Mouse (Mus musculus) forebrain, embryonic 12.5 days (tissue): ENCODE measurements around the gene Parp4. TPM values are rescaled to one million over a fixed set of nuclear protein-coding genes. Genes with fewer than 3 reads are reported as not detected.

Experiments
- ATAC-seq: fragments of 200-750 bp; cut with Nextera tagmentation; 2 replicates; pipeline ENCODE4 v1.8.0; 2017; ENCODE audit warnings: moderate TSS enrichment; ENCODE audit not compliant: low FRiP score
- H3K27ac ChIP-seq: fragments of 300-500 bp; sonication (generic); 2 replicates; pipeline ENCODE4 v1.5.1; 2016; ENCODE audit warnings: mild to moderate bottlenecking
- H3K27me3 ChIP-seq: fragments of 300-500 bp; sonication (generic); 2 replicates; pipeline ENCODE4 v1.6.1; 2016; ENCODE audit warnings: mild to moderate bottlenecking
- H3K36me3 ChIP-seq: fragments of 300-500 bp; sonication (generic); replicated peaks from 2 replicates; pipeline ENCODE4 v1.6.1; 2016; ENCODE audit warnings: mild to moderate bottlenecking
- H3K4me1 ChIP-seq: fragments of 300-500 bp; sonication (generic); 2 replicates; pipeline ENCODE4 v1.6.1; 2016
- H3K4me2 ChIP-seq: fragments of 300-500 bp; sonication (generic); 2 replicates; pipeline ENCODE4 v1.6.1; 2016; ENCODE audit warnings: mild to moderate bottlenecking, moderate library complexity
- H3K4me3 ChIP-seq: fragments of 300-500 bp; sonication (generic); replicated peaks from 2 replicates; pipeline ENCODE4 v1.5.1; 2016; ENCODE audit warnings: mild to moderate bottlenecking
- H3K9ac ChIP-seq: fragments of 300-500 bp; sonication (generic); 2 replicates; pipeline ENCODE4 v1.6.1; 2016; ENCODE audit warnings: mild to moderate bottlenecking
- H3K9me3 ChIP-seq: fragments of 300-500 bp; sonication (generic); 2 replicates; pipeline ENCODE4 v1.6.1; 2016
- WGBS: fragments of 180-500 bp; shearing (Covaris S2); methylation state at CpG from one replicate; pipeline ENCODE4 v1.1.7; 2016; 5-methylcytosine and 5-hydroxymethylcytosine counted together
- polyA plus RNA-seq: library from polyadenylated mRNA; unstranded; fragments of >200 nt; fragmentation: Nextera tagmentation; extraction: Ambion mirVana; gene quantifications from 2 replicates; pipeline ENCODE4 v1.2.1, GENCODE M21; 2016

The Parp4 gene
- polyA plus RNA-seq, 1 experiment from 2014 or later: 1.2 TPM

DNA sequence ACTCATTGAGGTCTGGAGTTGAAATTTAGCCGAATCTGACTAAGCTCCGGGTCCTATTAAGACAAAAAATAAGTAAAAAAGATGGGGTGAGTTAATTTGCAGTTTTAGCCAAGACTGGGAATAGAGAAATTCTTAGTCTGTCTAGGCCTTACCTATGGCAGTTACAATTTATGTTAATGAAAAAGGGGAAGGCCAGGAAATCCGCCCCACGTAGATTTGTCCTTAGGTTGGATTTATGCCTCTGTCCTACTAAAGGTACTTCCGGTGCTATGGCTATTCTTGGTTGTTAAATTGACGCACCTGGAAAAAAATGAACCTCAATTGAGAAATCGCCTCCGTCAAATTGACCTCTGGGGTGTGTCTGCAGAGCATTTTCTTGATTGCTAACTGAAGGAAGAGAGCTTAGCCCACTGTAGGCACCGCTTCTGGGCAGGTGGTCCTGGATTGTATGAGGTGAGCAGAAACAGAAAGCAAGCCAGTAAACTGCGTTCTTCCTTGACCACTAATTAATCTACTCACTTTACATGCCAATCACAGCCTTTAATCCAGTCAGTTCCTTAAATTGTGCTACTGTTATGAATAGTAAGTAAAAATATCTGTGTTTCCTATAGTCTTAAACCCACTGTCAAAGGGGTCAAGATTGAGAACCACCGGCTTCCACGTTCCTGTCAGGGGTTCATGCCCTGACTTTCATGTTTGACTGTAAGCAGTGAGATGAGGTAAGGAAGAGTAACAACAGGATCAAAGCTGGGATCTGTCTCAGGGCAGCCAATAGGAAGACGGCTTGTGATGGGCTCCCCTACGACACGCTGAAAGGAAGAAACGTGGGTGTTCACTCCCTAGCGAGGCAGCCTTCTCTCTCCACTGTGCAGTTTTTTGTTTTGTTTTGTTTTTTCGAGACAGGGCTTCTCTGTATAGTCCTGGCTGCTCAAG is 816 bp downstream of the Parp4 start:
- Histone ChIP-seq H3K27me3 (no peaks in the 10 kb centered on the region), H3K4me1 (peaks cover 14% of the 10 kb centered on the region), H3K4me3 (peak overlapping the region; percentile 41; the same call in 1 of the 2 replicates), H3K27ac (no peak overlapping the region), H3K9me3 (no peaks in the 10 kb centered on the region), H3K4me2 (peak overlapping the region; percentile 59), H3K9ac (no peak overlapping the region), H3K36me3 (no peaks in the 10 kb centered on the region)
- no peak for ATAC-seq
- 77% methylated on average over 18 of the region's 18 CpGs for WGBS

DNA sequence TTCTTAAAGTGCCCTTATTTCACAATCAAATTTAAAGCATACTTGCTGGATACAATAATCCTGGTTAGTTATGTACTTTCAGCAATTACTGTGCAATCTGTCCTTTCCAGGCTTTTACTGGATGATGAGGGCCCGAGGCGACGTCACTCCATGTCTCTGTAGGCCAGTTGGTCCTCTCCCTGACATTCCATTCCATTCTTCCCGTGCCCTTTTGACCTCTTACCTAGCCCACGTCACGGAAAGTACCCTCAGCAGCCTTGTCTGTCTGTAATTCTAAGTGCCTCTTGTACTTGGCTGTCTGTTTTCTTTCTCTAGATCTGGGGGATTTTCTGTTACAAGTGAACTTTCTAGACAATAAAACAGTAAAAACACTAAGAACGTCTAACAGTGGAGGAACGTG is 3.6 kb downstream of the Parp4 start:
- Histone ChIP-seq H3K36me3 (no peaks in the 10 kb centered on the region), H3K27ac (no peak overlapping the region), H3K4me1 (0 out of 2 replicates have a peak, but pooled peaks cover 8% of the 10 kb centered on the region), H3K4me3 (no peak overlapping the region), H3K27me3 (no peaks in the 10 kb centered on the region), H3K9me3 (no peaks in the 10 kb centered on the region), H3K9ac (no peak overlapping the region), H3K4me2 (no peak overlapping the region)
- no peak for ATAC-seq
- 58% methylated on average over 8 of the region's 8 CpGs for WGBS

DNA sequence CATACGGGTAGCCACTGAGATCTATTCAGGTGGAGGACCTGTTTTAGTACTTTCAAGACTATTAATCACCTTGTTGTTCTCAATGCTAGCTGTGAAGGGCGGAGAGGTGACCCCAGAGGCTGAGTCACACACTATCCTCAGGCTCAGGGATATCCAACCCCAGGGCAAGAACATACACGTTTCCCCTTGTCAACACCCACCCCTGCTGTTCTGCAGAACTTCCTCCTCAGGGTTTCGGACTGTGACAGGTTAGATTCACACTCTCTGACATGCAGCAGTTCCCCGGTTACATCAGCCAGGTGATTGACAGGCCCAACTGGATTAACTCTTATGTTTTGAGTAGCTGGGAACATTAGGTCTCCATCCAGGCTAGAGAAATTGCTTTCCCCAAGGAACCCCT is 5.7 kb downstream of the Parp4 start:
- 67% methylated on average over 5 of the region's 5 CpGs for WGBS

DNA sequence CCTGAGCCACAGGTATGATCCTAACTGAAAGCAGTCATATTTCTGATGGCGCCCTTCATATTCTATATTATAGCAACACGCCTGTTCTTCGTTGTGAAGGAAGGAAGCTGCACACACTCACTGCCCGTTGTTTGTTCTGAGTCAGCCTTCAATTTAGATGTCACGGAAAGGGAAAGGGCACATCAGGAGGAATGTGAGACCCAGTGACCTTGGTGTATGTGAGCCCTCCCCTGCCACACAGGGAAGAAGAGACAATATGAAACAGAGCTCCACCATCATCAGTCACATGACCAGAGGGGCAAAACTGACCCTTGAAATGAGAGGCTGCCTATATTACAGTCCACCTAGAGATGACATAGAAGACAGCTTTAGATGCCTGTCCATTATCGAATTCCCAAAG is 6.9 kb downstream of the Parp4 start:
- no peaks in the 10 kb centered on the region for H3K9me3 ChIP-seq
- H3K4me1 ChIP-seq: no peaks in the 10 kb centered on the region
- no peak overlapping the region for H3K27ac ChIP-seq
- no peaks in the 10 kb centered on the region for H3K36me3 ChIP-seq
- H3K9ac ChIP-seq: no peak overlapping the region
- 88% methylated on average over 6 of the region's 6 CpGs for WGBS
- H3K4me2 ChIP-seq: no peak overlapping the region
- no peak for ATAC-seq
- no peaks in the 10 kb centered on the region for H3K27me3 ChIP-seq
- no peak overlapping the region for H3K4me3 ChIP-seq

More for the DNA sequence above, 5.7 kb downstream of the Parp4 start:
- Histone ChIP-seq H3K9ac (no peak overlapping the region), H3K27me3 (no peaks in the 10 kb centered on the region), H3K4me1 (no peaks in the 10 kb centered on the region), H3K9me3 (no peaks in the 10 kb centered on the region), H3K4me2 (no peak overlapping the region), H3K36me3 (no peaks in the 10 kb centered on the region), H3K4me3 (no peak overlapping the region), H3K27ac (no peak overlapping the region)
- ATAC-seq: no peak

DNA sequence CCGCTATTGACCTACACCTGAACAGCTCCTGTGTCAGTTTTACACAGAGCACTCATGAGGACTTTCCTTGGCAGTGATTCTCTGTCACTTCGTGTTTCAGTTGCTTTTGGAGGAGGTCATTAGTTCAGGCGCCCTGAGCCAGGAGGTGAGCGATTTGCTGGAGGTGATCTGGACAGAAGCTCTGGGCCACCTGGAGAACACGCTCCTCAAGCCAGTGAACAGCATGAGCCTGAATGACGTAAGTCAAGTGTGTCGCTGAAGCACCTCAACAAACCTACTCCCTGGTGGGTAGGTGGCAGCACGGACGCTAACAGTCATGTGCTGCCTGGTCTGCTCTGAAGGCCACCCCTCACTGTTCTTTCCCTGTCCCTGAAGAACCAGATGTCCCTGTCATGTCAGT is 16.8 kb downstream of the Parp4 start:
- H3K4me1 ChIP-seq: no peaks in the 10 kb centered on the region
- no peak overlapping the region for H3K4me2 ChIP-seq
- no peak overlapping the region for H3K4me3 ChIP-seq
- 95% methylated on average over 9 of the region's 9 CpGs for WGBS
- no peaks in the 10 kb centered on the region for H3K9me3 ChIP-seq
- H3K9ac ChIP-seq: no peak overlapping the region
- H3K27ac ChIP-seq: no peak overlapping the region
- no peaks in the 10 kb centered on the region for H3K36me3 ChIP-seq
- H3K27me3 ChIP-seq: no peaks in the 10 kb centered on the region
- no peak for ATAC-seq

DNA sequence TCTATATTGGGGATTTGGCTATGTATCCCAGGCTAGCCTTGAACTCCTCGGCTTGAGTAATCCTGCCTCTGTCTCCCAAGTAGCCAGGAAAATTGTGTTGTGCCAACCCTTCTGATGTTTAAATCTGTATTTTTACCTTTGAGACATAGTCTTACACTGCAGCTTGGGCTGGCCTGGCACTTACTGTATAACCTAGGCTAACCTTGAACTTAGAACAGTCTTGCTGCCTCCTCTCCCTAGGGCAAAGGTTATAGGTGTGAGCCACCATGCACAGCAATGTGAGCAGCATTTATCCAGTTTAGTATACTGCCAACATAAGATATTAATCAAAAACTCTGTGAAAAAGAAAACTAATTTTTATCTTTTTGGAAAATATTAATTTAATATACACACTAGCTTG is 19.4 kb downstream of the Parp4 start:
- Histone ChIP-seq H3K4me2 (no peak overlapping the region), H3K4me1 (no peaks in the 10 kb centered on the region), H3K27me3 (no peaks in the 10 kb centered on the region), H3K9ac (no peak overlapping the region), H3K36me3 (no peaks in the 10 kb centered on the region), H3K27ac (no peak overlapping the region), H3K9me3 (no peaks in the 10 kb centered on the region), H3K4me3 (no peak overlapping the region)
- WGBS: 89% methylated on average over 1 of the region's 1 CpGs
- ATAC-seq: no peak

DNA sequence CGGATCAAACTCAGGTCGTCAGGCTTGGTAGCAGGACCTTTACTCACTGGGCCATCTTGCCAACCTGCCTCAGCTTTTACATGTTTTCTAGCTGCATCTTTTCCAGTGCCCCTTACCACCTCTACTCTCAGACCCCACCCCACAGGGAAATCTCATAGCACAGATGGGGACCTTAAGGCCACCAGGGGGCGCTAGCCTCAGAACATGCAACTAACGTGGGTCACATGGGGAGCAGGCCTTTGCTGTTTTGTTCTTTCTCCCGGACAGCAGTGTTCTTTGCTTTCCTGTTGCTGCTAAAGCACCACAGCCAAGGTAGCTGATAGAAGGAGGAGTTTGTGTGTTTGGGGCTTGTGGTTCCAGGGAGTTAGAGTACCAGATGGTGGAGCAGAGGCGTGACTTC is 23.3 kb downstream of the Parp4 start:
- no peaks in the 10 kb centered on the region for H3K9me3 ChIP-seq
- H3K4me3 ChIP-seq: no peak overlapping the region
- H3K27me3 ChIP-seq: no peaks in the 10 kb centered on the region
- WGBS: 41% methylated on average over 6 of the region's 6 CpGs
- H3K36me3 ChIP-seq: no peaks in the 10 kb centered on the region
- no peak for ATAC-seq
- no peaks in the 10 kb centered on the region for H3K4me1 ChIP-seq
- no peak overlapping the region for H3K9ac ChIP-seq
- H3K27ac ChIP-seq: no peak overlapping the region
- H3K4me2 ChIP-seq: no peak overlapping the region

DNA sequence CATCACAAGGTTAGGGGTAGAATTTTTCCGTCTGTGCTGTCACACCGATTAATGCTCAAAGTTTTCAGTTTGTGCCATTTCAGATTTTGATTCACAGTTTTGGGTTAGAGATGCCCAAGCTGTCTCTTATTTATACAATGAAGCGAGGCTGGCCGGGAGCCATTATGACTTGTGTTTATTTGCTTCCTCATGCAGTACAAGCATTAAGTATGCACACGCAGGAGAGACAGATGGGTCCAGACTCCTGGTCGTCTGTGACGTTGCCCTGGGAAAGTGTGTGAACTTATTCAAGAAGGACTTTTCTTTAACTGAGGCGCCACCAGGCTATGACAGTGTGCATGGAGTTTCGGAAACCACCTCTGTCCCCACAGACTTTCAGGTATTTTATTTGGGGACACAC is 26.6 kb downstream of the Parp4 start:
- Histone ChIP-seq H3K9me3 (no peaks in the 10 kb centered on the region), H3K4me1 (no peaks in the 10 kb centered on the region), H3K4me2 (no peak overlapping the region), H3K27me3 (no peaks in the 10 kb centered on the region), H3K4me3 (no peak overlapping the region), H3K9ac (no peak overlapping the region), H3K27ac (no peak overlapping the region), H3K36me3 (no peaks in the 10 kb centered on the region)
- no peak for ATAC-seq
- WGBS: 89% methylated on average over 9 of the region's 9 CpGs

DNA sequence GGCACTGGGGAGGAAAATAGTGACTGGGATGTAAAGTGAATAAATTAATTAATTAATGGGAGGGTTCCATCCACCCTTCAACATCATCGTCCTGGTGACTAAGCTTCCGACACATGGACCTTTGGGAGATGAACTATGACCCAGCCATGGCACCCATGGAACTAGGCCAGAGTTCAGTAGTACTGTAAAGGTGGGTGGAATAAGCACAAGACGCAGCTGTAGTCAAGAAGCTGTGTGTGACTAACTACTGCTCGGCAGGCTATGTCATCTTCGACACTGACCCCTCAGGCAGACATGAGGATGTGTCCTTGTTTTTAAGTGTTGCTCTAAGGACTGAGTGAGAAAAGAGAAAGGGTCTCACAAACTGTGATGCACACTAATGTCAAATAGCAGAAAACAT is 29.0 kb downstream of the Parp4 start:
- 91% methylated on average over 5 of the region's 5 CpGs for WGBS
- no peak overlapping the region for H3K4me2 ChIP-seq

DNA sequence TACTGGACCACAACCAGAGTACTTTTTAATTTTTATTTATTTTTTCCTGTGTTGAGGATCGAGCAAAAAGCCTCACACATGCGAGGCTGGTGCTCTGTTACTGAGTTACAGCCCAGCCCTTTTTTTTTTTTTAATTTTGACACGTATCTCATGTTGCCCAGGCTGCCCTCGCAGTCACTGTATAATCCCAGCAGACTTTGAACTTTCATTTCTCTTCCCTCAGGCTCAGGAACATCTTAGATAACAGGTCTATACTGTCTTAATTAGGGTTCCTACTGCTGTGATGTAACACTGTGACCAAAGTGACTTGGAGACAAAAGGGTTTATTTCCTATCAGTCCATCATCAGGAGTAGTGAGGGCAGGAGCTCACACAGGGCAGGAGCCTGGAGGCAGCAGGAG is 29.7 kb downstream of the Parp4 start:
- Histone ChIP-seq H3K4me3 (no peak overlapping the region), H3K9me3 (no peaks in the 10 kb centered on the region), H3K9ac (no peak overlapping the region), H3K27me3 (no peaks in the 10 kb centered on the region), H3K36me3 (no peaks in the 10 kb centered on the region), H3K4me1 (no peaks in the 10 kb centered on the region), H3K27ac (no peak overlapping the region), H3K4me2 (no peak overlapping the region)
- WGBS: 87% methylated on average over 4 of the region's 4 CpGs
- ATAC-seq: no peak

More for the DNA sequence above, 29.0 kb downstream of the Parp4 start:
- no peaks in the 10 kb centered on the region for H3K27me3 ChIP-seq
- no peaks in the 10 kb centered on the region for H3K9me3 ChIP-seq
- H3K27ac ChIP-seq: no peak overlapping the region
- H3K36me3 ChIP-seq: no peaks in the 10 kb centered on the region
- no peak for ATAC-seq
- no peak overlapping the region for H3K4me3 ChIP-seq
- H3K4me1 ChIP-seq: no peaks in the 10 kb centered on the region
- no peak overlapping the region for H3K9ac ChIP-seq

DNA sequence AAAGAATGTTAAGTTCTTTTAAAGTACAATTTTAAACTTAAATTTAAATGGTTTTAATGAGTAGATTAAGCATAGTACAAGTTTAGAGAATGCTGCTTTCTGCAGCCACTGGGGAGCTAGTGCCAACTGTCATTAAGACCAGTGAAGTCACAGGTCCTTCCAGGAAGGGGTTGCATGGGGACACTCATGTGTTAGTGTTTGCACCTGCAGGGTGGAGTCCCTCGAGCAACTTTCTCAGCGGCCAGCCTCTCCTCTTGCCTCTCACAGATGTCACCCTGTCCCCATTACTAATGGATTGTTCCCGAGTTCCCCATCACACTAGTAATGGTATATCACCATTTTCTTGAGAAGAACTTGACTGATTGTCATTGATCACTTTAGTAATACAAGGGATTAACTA is 37.8 kb downstream of the Parp4 start:
- WGBS: 87% methylated on average over 3 of the region's 3 CpGs
- no peaks in the 10 kb centered on the region for H3K27me3 ChIP-seq
- no peak overlapping the region for H3K9ac ChIP-seq
- no peaks in the 10 kb centered on the region for H3K4me1 ChIP-seq
- H3K4me3 ChIP-seq: no peak overlapping the region
- no peak for ATAC-seq
- H3K4me2 ChIP-seq: no peak overlapping the region
- no peaks in the 10 kb centered on the region for H3K9me3 ChIP-seq
- no peaks in the 10 kb centered on the region for H3K36me3 ChIP-seq
- no peak overlapping the region for H3K27ac ChIP-seq

DNA sequence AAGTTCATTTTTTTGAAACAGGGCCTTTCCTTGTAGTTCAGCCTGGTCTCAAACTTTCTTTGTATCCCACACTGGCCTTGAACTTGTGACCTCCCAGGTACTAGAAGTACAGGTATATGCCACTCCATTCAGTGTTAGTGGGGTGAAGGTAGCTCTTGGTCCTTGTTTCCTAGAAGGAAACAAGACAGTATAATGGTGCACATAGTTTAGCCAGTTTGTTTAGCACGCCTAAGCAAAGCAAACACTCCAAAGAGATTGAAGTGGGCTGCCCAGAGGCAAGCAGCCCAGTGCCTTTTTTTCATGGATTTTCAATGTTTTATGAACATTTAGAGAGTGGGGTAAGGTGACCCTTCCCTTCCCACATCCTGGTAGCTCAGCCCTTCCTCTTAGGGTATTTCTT is 42.1 kb downstream of the Parp4 start:
- Histone ChIP-seq H3K4me2 (no peak overlapping the region), H3K9ac (no peak overlapping the region), H3K9me3 (no peaks in the 10 kb centered on the region), H3K27ac (no peak overlapping the region), H3K4me3 (no peak overlapping the region), H3K4me1 (no peaks in the 10 kb centered on the region), H3K27me3 (no peaks in the 10 kb centered on the region), H3K36me3 (no peaks in the 10 kb centered on the region)
- 78% methylated on average over 1 of the region's 1 CpGs for WGBS
- ATAC-seq: no peak

DNA sequence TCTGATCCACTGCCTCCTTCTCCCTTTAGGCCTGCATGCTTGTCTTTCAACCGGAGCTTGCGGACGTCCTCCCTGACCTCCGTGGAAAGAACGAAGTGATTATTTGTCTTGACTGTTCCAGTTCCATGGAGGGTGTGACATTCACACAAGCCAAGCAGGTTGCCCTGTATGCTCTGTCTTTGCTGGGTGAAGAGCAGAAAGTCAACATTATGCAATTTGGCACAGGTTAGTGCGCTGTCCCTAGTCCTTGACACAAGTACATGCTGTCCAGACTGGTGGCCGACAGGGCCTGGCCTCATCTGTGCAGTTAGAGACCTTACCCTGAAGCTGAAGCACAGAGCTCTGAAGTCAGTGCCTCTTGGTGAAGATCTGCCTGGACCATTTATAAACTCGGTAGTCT is 45.0 kb downstream of the Parp4 start:
- Histone ChIP-seq H3K4me1 (no peaks in the 10 kb centered on the region), H3K36me3 (no peaks in the 10 kb centered on the region), H3K27ac (no peak overlapping the region), H3K9ac (no peak overlapping the region), H3K9me3 (no peaks in the 10 kb centered on the region), H3K4me3 (no peak overlapping the region), H3K27me3 (no peaks in the 10 kb centered on the region), H3K4me2 (no peak overlapping the region)
- ATAC-seq: no peak
- WGBS: 92% methylated on average over 8 of the region's 8 CpGs
